Mouse (Mus musculus) kidney, postnatal 36 days (tissue): ENCODE measurements around the gene Utrn.

Source experiments
- DNase-seq, 2 experiments: peaks; one replicate each; pipeline ENCODE4 v3.0.0; 2021 to 2022; ENCODE audit warnings: mixed read lengths in 2 of 2

Gene Utrn

DNA sequence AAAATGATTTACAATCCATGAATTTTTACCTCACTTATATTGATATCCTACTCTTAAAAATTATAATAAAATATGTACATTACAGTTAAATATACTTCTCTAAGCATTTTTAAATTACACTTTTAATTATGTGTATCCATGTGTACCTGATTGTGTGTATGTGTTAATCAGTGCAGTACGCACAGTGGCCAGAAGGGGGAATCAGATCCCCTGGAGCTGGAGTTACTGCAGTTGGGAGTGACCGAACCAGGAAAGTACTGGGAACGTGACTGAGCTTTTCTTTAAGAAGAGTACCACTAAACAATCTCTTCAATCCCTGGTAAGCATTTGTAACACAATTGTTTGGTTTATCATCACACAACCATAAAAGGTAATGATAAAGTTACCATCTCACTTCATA, 285.7 kb downstream of the Utrn start:
- no peak for DNase-seq

DNA sequence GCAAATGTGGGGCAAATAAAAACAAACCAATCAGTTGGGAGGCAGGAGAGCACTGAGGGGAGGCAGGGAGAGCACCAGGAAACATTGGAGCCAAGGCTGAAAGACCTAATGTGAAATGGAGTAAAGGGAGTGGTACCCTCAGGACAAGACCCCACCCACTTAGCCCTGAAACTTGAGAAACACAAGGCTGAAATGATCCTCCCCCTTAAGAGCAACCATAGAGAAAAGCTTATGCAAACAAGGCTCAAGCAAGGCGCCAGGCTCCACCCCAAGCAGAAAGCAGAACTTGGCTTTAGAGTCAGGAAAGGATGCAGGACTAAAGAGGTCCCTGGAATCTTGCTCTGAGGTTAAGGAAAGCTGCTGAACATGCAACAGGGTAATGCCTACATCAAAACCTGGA, 290.1 kb downstream of the Utrn start:
- peak; percentile 20 to 26 for DNase-seq

DNA sequence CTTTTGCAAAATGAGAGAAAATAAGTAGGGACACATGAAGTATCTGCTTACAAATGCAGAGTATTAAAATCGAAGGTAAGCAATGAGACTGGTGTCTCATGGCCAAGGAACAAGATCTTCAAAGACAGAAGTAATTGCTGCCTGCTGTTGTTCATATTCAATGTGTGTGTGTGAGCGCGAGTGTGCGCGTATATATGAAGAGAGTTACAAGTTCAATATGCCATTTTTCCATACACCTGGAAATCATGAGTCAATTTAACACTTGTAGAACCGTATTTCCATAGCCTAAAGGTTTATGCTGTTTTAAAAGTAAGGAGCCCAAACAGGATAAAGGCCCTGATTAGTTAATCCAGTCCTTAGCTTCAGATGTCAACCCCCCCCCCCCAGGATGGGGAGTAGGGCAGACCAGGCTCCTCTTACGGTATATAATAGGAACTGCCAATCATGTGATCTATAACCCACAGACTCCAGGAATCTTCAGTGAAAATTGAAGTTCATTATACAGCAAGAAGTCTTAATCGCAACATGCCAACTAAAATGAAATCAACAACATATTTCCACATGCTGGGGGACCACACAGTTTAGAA, 293.2 kb downstream of the Utrn start:
- no peak for DNase-seq

DNA sequence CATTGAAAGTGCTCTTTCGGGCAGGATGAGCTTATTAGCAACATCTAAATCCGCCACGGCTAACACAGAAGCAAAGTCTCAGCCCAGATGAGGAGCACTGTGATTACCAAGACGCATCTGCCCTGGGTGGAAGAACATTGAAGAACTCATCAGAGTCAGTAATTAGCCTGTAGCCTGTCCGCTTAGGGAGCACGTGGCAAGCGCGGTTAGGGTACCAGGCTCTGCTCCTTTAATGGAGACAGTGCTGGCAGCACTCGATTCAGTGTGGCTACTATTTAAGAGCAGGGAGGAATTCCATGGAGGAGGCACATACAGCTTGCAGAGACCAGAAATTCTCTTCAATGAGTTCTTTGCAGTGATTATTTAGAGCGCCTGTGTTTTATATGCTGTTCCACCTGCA, 294.4 kb downstream of the Utrn start:
- no peak for DNase-seq

DNA sequence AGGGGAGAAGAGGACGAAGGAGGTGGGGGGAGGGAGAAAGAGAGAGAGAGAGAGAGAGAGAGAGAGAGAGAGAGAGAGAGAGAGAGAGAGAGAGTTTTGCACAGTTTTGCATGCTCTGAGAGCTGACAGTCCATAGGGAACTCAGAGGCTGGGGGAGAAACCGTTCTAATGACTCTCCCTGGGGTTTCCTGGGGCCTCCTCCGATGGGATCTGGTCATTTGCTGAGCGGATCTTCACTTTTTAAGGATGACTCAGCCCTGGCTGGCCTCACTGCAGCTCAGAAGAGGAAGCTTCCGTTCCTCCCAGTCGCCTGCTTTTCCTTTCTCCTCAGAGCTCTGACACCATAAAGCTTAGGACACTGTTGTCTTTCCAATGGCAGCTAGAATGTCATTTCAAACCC, 295.6 kb downstream of the Utrn start:
- DNase-seq = peak in 1 of 2 experiments; percentile 28

DNA sequence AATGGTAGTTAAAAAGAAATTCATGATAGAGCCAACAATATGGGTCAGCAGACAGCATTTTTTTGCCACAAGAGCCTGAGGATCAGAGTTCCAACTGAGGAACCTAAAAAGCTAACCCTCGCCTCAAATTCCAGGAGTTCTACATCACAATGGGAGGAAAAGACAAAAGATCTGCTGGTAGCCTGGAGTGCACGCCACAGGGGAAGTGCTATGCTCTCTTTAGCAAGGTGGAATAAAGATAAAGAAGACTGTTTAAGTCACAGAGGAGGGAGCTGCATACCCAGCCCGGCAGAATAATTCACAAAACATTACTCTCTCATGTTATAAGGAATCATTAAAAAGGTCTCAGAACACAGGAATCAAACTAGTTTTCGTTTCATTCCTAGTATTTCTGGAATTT, 296.4 kb downstream of the Utrn start:
- no peak for DNase-seq

DNA sequence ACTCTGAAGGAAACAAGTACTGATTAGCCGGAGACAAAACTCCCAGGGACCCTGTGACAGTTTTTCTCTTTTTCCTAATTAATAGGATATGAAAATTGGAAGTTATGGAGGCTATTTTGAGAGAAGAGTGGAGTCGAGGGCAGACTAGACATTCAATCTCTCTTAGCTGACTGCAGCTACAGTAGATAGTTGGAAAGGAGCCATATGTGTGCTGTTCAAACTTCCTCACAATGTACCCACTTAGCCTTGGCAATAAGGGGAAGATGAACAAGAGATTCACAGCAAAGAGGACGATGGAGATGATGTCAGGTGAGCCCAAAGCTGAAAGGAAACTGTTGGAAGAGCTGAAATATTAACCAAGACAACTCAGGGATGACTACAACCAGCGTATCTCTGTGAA, 304.7 kb downstream of the Utrn start:
- no peak for DNase-seq

DNA sequence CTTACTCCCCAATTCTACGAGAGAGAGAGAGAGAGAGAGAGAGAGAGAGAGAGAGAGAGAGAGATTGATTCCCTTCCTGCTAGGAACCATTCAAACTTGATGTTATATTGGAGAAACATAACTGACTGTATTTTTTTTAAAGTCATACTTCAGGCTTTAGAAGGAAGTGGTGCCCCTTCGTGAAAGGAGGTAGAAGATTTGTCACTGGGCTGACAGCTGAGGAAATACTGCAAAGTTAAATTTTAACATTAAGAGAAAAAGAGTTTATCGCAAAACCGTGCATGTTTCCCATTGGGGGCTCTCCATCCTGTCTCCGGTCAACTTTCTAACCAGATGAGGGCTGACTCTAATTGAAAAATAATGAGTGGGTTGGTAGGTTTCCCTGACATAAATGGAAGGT, 310.4 kb downstream of the Utrn start:
- no peak for DNase-seq

DNA sequence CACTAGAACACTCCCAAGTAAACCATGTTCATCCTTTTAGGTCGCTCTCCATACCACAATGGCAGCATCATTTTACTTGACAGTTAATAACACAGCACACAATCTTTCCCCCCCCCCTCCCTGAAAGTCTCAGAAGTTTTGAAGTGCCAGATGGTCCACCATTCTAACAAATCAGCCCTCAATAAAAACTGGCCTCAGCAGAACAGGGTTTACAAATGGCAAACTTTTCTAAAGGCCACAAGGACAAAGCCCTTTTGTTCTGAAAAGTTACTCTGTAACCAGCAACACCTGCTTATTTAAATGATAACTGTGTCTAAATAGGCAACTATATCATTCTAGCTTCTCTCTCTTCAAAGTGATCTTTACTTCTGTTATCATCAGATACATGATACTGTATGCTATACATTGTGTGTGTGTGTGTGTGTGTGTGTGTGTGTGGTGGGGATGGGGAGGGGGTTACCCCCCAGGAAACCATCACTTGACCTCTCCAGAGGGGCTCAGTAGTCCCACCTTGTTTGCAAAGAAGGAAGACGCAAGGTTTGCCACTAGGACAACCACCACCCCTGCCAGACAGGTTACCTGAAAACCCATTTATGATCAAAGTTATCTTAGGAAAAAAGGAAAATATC, 315.0 kb downstream of the Utrn start:
- DNase-seq = no peak

DNA sequence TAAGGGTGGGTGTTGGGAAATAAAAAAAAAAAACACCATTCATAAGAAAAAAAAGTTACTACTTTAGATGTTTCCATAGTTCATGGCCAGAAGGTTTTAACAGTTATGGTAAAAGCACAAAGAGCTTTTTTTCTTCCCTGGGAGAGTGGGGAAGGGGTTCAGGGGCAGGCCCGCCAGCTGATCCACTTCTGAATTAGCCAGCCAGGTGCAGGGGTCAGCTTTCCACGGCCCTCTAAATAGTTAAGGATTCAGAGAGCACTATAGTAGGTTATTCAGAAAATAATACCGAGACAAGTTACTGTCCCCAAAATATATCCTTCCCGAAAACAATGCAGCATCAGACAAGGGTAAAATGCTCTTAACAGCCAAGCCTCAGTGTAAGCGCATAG, 316.3 kb downstream of the Utrn start:
- DNase-seq = no peak

DNA sequence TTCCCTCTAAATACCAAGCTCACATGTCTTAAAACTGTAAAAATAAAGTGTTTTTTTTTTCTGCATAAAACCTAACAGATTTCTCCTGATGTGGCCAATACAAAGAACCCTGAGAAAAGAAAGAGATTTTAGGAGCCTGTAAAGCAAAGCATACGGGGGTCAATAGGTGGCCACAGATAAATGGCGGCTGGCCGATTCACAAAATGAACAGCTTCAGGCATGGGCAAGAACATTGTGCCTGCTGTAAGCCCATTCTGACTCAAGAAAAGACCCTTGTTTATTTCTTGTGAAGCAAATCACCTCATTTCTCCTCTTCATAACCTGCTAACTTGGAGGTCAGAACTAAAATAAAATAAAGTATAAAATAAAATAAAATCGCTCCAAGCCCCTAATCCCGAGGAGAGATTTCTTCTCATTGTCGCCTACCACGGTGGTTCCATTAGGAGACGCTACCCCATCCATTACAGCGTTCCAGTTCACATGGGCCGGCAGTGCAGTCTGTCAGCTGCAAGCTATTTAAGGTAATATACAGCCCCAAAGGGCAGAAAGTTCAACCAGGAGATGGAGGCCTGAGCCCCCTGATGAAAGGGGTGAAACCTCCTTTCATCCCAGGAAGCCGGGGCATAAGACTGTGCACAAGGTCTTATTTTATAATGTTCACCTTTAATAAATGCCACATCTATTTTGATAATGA, 316.8 kb downstream of the Utrn start:
- no peak for DNase-seq

DNA sequence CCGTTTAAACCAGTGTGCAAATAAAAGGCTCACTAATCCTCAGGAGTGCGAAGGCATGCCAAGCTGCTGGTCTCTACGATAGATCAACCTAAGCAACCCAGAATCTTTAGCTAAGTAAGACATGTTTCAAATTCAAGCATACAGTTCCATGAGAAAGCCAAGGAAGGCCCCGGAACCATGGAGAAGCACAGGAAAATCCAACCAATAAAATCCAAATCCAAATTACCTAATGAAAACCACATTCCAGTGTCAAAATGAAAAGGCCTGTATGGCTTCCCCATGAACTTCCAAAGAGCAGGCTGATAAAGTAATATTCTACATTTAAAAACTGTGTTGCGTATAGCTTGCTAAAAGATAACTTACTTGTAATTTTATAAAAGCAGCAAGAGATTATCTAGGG, 317.4 kb downstream of the Utrn start:
- DNase-seq = no peak

DNA sequence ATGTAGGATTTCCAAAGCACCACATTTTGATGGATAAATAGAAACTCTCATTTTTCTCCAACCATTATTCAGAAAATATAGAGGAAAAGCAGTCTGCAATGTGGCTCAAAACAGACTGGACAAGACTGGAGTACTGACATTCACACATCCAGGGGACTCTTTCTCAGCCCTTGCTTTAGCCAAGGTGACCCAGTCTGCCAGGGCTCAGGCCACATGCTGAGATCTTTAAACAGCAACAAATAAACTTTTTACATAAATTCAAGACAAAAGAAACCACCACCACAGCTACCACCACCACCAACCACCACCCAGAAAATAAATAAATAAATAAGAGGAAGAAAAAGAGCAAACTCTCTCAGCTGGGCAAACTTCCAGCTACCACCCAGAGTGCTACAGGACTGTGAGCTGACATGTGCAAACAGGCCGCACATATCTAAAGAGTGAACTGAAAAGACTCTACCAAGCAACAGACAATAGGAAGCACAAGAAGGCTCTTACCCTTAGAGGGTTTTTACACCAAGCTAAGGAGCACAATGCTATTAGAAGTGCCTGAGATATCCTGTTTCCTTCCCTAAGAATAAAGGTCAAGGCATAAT, 319.1 kb downstream of the Utrn start:
- DNase-seq = peak in 1 of 2 experiments; percentile 7

DNA sequence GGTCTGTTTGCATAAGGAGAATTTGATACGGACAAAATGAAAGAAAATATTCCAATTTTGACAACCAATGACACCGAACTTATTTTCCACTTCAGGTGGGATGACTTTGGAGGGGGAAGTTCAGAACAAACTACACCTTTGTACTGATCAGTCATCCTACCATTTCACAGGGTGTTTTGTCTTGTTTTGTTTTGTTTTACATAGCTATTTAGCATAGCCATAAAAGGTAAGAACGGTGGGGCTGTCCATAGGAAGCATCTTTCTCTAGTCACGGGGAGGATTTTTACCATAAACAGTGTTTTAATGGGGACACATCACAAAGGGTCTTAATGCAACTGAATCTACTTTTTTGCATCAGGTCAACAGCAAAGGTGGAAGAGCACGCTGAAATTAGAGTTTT, 319.9 kb downstream of the Utrn start:
- no peak for DNase-seq

DNA sequence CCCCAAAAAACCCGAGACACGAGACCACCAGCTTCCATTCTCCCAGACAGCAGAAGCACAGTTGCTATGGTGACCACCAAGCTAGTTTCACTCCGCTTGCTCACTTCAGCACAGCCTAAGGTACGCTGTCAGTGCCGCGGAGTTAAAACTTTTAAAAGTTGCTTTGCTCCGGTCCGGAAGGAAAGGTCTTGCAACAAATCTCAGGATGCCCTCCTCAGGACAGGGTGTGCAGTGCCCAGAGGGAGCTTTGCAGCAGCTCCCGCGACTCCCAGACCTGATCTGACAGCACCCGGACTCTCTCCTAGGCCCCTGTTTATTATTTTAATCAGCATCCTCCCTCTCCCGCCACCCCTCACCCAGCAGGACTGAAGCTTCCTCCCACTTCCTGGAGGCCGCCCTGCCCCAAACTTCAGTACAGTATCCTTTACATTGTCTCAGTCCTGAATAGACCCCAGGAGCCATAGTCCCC, 320.5 kb downstream of the Utrn start:
- peak; percentile 19 to 47 for DNase-seq

DNA sequence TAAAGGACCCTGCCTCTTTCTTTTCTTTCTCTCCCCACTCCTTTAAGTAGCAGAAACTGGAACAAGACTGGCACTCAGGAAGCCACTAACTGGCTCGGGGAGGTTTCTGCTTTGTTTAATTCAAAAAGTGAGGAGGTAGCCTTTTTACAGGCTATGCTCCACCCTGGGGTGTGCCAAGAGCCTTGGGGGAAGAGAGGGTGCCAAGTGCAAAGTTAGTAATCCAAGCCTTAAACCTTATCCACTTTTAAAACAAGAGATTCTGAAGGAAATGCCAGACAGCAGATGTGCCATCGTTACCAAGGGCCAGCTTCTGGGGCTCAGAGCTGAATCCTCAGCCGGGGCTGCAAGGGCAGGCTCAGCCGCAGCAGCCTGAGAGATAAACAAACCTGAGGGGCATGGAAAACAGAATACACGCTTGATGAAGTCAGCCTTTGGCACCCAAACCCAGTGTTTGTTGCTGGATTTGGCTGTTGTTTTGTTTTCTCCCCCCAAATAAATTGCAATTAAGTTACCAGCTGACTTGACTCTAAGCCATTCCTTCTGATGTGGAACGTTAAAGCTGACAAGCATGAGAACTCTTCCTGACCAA, 322.0 kb downstream of the Utrn start:
- peak in 1 of 2 experiments; percentile 2 for DNase-seq

DNA sequence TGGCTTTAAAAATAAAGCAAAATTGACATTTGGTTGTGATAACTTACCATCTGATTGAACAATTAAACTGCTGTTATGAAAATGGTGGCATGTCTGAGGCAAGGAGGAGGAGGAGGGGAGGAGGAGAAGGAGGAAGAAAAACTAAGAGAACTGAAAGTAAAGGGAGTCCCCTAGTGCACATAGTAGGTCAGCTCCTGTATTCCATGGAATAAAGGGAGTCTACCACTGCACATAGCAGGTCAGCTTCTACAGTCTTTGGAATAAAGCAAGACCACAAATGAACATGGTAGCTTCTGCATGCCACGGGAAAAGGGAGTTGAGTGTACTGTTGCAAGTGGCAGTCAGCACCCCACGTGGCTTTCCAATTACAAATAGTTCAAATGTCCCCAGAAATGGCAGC, 323.7 kb downstream of the Utrn start:
- DNase-seq = no peak

DNA sequence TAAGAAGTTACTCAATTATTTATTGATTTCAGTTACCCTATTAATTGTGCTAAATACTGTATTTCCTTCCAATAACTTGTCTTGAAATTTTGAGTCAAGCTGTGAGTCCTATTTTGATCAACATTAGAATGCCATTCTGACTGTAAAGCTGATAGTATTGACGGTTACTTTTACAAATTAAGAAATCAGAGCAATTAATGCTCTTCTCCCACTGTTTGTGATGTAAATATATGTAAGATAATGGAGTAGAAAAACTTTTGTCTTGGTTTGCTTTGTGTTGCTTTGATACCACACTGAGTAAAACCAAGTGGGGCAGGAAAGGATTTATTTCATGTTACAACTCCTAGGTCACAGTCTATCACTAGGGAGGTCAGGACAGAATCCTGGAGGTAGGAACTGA, 327.4 kb downstream of the Utrn start:
- DNase-seq = no peak

DNA sequence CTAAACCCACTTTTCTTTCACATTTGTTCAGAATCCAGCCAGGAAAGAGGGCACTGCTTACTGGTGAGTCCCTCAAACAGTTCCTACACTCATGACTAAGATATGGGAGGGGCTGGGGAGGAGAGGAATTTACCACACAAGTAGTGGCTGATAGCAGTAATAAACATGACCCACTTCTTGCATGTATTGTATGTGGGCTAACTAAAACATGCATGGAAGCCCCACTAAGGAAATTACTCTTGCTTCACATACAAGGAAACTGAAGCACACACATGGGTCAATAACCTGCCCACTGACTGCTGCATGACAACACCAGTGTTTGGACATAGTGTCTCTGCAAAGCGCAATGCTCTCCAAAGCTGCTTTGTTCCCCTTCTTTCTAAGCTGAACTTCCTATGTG, 333.9 kb downstream of the Utrn start:
- no peak for DNase-seq

DNA sequence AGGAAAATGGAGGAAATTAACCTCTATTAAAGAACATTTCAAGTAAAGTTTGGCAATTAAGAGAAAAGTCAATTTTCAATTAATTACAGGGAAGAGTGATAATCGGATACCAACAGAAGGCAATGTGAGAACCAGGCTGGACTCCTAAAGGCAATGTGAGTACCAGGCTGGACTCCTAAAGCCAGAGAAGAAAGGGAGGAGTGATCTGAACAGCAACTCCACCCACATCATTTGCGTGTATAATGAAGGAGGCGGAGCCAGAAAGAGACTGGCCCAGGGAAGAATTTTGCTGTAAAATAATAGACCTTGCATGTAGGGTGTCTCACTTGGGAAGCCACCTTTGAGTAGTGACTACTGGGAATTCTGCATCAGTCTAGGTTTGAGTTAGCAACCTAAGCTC, 334.4 kb downstream of the Utrn start:
- no peak for DNase-seq

DNA sequence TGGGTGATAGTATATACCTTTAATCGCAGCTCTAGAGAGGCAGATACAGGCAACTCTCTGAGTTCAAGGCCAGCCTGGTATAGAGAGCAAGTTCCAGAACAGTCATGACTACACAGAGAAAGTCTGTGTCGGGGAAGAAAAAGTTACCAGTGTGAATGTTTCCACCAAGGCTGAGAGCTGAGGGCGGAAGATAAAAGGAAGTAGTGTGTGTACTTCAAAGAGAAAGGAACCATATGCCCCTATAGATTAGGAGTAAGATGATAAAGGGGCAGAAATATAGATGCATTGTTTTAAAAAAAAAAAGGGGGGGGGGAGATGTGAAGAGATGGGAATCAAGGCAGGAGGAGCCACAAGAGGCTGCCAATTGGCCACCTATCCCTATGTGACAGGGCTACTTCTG, 334.9 kb downstream of the Utrn start:
- no peak for DNase-seq

DNA sequence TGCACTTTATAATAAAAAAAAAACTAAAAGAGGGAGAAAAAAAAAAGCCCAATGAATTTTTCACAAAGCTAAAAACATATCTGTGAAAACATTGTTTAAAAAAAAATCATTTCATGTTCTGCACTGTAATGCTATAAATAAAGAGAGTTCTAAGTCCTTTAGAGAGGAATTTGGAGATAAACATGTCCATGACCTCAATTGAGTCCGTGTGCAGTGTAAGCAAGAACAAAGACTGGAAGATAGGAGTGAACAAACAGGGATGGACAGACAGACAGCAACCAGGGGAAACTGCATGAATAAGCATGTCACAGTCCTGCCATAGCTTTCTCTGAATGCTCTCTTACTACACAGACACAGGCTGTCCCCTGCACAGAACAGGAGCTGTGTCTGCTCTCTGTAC, 347.1 kb downstream of the Utrn start:
- no peak for DNase-seq

DNA sequence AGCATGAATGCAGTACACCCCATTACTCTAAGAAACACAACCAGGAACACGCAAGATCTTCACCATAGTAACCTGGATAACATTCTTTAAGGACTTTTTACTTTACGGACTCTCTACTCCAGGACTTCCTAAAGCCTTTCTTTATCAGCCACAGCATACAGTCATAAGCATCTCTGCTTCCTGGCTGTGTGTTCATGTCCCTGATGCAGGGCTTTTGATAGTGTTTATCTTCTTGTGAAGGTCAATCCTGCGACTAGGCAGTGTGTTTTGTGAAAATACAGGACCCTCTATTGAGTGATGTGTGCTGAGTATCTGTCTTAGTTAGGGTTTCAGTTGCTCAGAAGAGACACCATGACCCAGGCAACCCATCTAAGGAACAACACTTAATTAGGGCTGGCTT, 351.0 kb downstream of the Utrn start:
- no peak for DNase-seq

DNA sequence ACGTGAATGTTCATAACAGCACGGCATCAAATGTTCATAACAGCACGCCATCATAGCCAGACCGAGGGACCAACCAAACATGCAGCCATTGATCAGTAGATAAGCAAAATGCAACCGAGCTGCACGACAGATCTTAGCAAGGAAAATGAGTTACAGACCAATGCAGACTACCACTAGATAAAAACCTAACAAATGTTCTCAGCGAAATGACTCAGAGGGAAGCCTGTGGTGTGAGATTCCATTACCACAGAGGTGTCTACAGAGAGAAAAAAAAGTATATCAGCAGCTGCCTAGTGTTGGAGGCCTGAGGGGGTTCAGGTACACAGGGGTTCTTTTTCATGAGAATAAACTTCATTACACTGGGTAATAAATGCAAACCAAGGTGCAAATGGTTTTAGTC, 363.6 kb downstream of the Utrn start:
- DNase-seq = no peak
